Mouse (Mus musculus) liver (tissue): ENCODE data around the gene Gm11627.
"Not testable (repeated sequence)": the region's sequence is repeated elsewhere in the genome, so short reads cannot be mapped to it uniquely, and the experiment has no call there.

Source experiments
- DNase-seq: peaks from one replicate; pipeline ENCODE4 v3.0.0-alpha.2; 2020; ENCODE audit warnings: mixed read lengths

Gene Gm11627

GRCm38 (mm10) chr11:102558704-102559103 lies 20.6 kb downstream of the Gm11627 start:
- no peak for DNase-seq

DNA sequence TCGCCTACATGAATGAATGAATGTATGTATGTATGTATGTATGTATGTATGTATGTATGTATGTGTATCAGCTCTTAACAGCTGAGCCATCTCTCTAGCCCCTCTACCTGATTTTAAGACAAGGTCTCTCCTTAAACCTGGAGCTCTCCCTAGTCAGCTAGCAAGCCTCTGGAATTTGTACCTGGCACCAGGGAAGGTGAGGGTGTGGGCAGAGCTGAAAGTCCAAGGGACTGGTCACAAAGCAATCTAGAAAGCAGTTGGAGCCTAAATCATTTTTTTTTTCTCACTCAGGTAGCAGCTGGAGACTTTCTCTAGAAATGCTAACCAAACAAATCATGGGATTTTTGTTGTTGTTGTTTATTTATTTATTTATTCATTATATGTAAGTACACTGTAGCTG lies 21.9 kb downstream of the Gm11627 start:
- no peak for DNase-seq

DNA sequence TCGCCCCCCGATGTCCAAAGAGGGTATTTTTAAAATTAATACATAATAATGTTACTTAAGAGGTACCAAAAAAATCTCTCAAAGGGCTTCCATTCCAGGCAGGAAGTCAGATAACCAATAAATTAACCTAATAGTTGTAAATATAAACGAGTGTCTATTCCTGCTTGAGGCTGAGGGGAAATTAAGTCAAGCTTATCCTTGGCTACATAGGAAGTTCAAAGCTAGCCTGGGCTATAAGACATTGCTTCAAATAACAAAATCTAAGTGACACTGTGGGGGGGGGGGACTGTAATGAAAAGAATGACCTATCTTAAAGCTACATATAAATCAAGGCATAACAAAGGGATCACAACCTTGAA lies 22.6 kb downstream of the Gm11627 start:
- DNase-seq = no peak

GRCm38 (mm10) chr11:102556031-102556715 lies 23.1 kb downstream of the Gm11627 start, which contains the start of gene Gpatch8:
Gpatch8 (minus strand) TSS chr11:102556392.
- DNase-seq = peak; percentile 93

GRCm38 (mm10) chr11:102555400-102556030 lies 23.7 kb downstream of the Gm11627 start:
- DNase-seq = peak; percentile 56

GRCm38 (mm10) chr11:102552051-102552450 lies 27.2 kb downstream of the Gm11627 start:
- no peak for DNase-seq

DNA sequence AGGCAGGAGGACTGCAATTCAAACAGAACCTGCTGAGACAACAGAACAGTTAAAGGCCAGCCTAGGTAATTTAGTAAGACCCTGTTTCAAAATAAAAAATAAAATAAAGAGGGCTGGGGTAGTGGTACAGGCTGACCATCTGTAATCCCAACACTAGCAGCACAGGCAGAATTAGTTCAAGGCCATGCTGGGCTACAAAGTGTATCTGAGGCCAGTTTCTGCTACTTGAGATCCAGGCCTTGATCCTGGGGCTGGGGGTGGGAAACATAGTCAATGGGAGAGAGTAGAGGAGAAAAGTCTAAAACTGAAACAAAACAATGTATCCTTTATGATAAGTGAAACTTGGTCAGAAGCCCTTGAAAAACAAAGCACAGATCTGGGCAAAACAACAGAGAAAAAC lies 28.1 kb downstream of the Gm11627 start:
- DNase-seq = no peak

DNA sequence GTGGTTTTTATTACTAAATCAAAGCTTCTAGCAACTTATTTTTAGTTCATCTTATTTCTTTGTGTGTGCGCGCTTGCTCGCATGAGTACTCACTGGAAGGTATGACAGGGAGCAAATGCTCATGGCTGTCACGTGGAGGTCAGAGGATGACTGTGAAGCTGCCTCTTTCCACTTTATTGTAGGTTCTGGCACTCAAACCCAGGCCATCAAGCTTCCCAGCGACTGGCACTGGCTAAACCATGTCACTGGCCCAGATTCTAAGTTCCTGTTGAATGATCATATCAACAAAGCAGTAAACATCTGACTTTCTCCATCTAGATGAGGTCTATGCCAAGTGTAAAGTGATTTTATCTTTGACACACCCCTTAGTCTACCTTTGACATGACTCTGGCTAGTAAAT lies 37.8 kb downstream of the Gm11627 start:
- no peak for DNase-seq

GRCm38 (mm10) chr11:102540286-102540685 lies 39.0 kb downstream of the Gm11627 start:
- not testable (repeated sequence) for DNase-seq

- no peak for DNase-seq
Measured at GRCm38 (mm10) chr11:102539690-102540089, 39.6 kb downstream of the Gm11627 start.

DNA sequence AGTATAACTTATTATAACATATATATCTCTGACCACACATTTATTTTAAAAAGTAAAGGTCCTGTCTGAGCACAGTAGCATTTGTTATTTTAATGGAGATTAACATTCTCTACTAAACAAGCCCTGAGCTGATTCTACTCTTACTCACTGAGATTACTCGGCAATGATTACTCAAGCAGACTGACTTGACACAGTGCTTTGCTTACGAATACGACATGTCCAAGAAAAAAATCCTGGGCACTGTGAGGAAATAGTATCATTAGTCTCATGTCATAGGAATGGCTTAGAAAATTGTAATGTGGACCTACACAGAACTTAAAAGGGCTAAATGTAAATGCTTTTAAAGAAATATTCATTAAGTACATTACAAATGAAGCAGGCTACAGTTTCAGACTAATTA lies 43.1 kb downstream of the Gm11627 start:
- no peak for DNase-seq

GRCm38 (mm10) chr11:102534078-102534477 lies 45.2 kb downstream of the Gm11627 start:
- DNase-seq = no peak

- no peak for DNase-seq
Measured at GRCm38 (mm10) chr11:102531425-102531824, 47.8 kb downstream of the Gm11627 start.
